In the genomic region with DNA sequence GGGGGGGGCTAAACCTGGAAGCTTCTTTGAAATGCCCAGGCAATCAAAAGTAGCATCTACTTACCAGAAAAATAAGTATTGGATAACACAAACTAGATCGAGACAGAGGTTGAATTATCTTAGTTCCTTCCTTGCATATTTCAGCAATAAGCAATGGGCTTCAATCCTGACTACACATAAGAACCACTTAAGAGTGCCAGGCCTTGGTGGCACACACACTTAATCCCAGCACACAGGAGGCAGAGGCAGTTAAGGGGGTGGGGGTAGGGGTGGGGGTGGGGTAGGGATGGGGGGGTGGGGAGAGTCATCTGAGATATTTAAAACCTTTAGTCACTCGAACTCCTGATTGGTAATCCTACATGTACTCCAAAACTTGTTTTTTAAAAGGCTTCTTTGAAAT, we compare ENCODE assay signal across 11 mouse cellular contexts.
"Had no signal": no experiment of that assay in that cellular context is flagged by ENCODE, and none has a peak within 500 bp of the region (broad histone marks: within the 10 kb centered on the region; RNA-seq: fewer than 3 reads in every experiment).

No protein-coding gene starts in this region.

- DNase-seq: kidney, adult 8-10 months; kidney, postnatal 25 days; thymus, adult 2 months; thymus, postnatal 25 days had no signal

- H3K9me3 ChIP-seq: limb, embryonic 13.5 days; midbrain, embryonic 12.5 days; neural tube, embryonic 13.5 days; stomach, embryonic 15.5 days had no signal

- H3K4me1 ChIP-seq: limb, embryonic 13.5 days; midbrain, embryonic 12.5 days; neural tube, embryonic 13.5 days; stomach, embryonic 15.5 days had no signal

- H3K4me3 ChIP-seq: limb, embryonic 13.5 days; midbrain, embryonic 12.5 days; neural tube, embryonic 13.5 days; stomach, embryonic 15.5 days had no signal

- H3K4me2 ChIP-seq: limb, embryonic 13.5 days; midbrain, embryonic 12.5 days; neural tube, embryonic 13.5 days; stomach, embryonic 15.5 days had no signal

- H3K27ac ChIP-seq: limb, embryonic 13.5 days; liver, embryonic 14.5 days; midbrain, embryonic 12.5 days; neural tube, embryonic 13.5 days; stomach, embryonic 15.5 days had no signal

- H3K27me3 ChIP-seq: limb, embryonic 13.5 days; midbrain, embryonic 12.5 days; neural tube, embryonic 13.5 days; stomach, embryonic 15.5 days had no signal

- H3K36me3 ChIP-seq: limb, embryonic 13.5 days; midbrain, embryonic 12.5 days; neural tube, embryonic 13.5 days; stomach, embryonic 15.5 days had no signal

- ATAC-seq: intestine, postnatal 0 days; midbrain, embryonic 16.5 days had no signal

- H3K9ac ChIP-seq: limb, embryonic 13.5 days; liver, embryonic 14.5 days; midbrain, embryonic 12.5 days; neural tube, embryonic 13.5 days; stomach, embryonic 15.5 days had no signal
